Mouse (Mus musculus): ENCODE data around the gene Lypd6b.

The Lypd6b gene

GRCm38 (mm10) chr2:49787376-49788050, at the start of gene Lypd6b:
TSS of gene Lypd6b (plus strand) at chr2:49787688.
- in situ Hi-C loops (cut with MboI; ENCODE audit: unreplicated experiment in 2 of 2): no loop called here

- in situ Hi-C loops (cut with MboI; ENCODE audit: unreplicated experiment in 2 of 2): loop anchor here (10.0 to 25.0 kb wide), 4 partner anchors 294 to 1954 kb away; no protein-coding TSS in a partner anchor
Observed at GRCm38 (mm10) chr2:49739046-49739445, 48.4 kb upstream of the Lypd6b start.

GRCm38 (mm10) chr2:49741026-49741425, 46.5 kb upstream of the Lypd6b start:
- in situ Hi-C loops (cut with MboI; ENCODE audit: unreplicated experiment in 2 of 2): loop anchor here in 1 of 2 experiments (5.0 to 25.0 kb wide), 2 partner anchors 839 to 1729 kb away; no protein-coding TSS in a partner anchor

GRCm38 (mm10) chr2:49741895-49742734, 45.4 kb upstream of the Lypd6b start:
- in situ Hi-C loops (cut with MboI; ENCODE audit: unreplicated experiment in 2 of 2): loop anchor here in 1 of 2 experiments (5.0 to 25.0 kb wide), 2 partner anchors 840 to 1730 kb away; no protein-coding TSS in a partner anchor

GRCm38 (mm10) chr2:49742919-49743318, 44.6 kb upstream of the Lypd6b start:
- in situ Hi-C loops (cut with MboI; ENCODE audit: unreplicated experiment in 2 of 2): loop anchor here in 1 of 2 experiments (5.0 to 25.0 kb wide), 2 partner anchors 841 to 1731 kb away; no protein-coding TSS in a partner anchor

GRCm38 (mm10) chr2:49743775-49744174, 43.7 kb upstream of the Lypd6b start:
- in situ Hi-C loops (cut with MboI; ENCODE audit: unreplicated experiment in 2 of 2): loop anchor here in 1 of 2 experiments (5.0 to 25.0 kb wide), 2 partner anchors 841 to 1731 kb away; no protein-coding TSS in a partner anchor

GRCm38 (mm10) chr2:49744251-49745093, 43.0 kb upstream of the Lypd6b start:
- in situ Hi-C loops (cut with MboI; ENCODE audit: unreplicated experiment in 2 of 2): loop anchor here in 1 of 2 experiments (5.0 to 25.0 kb wide), 2 partner anchors 842 to 1732 kb away; no protein-coding TSS in a partner anchor

GRCm38 (mm10) chr2:49745094-49745781, 42.2 kb upstream of the Lypd6b start:
- in situ Hi-C loops (cut with MboI; ENCODE audit: unreplicated experiment in 2 of 2): loop anchor here in 1 of 2 experiments (25.0 kb wide), 1 partner anchor 1733 kb away; no protein-coding TSS in a partner anchor

- in situ Hi-C loops (cut with MboI; ENCODE audit: unreplicated experiment in 2 of 2): loop anchor here in 1 of 2 experiments (25.0 kb wide), 1 partner anchor 1735 kb away; no protein-coding TSS in a partner anchor
Observed at GRCm38 (mm10) chr2:49746947-49747346, 40.5 kb upstream of the Lypd6b start.

GRCm38 (mm10) chr2:49747670-49748069, 39.8 kb upstream of the Lypd6b start:
- in situ Hi-C loops (cut with MboI; ENCODE audit: unreplicated experiment in 2 of 2): loop anchor here in 1 of 2 experiments (25.0 kb wide), 1 partner anchor 1735 kb away; no protein-coding TSS in a partner anchor

GRCm38 (mm10) chr2:49748628-49749342, 38.7 kb upstream of the Lypd6b start:
- in situ Hi-C loops (cut with MboI; ENCODE audit: unreplicated experiment in 2 of 2): loop anchor here in 1 of 2 experiments (25.0 kb wide), 1 partner anchor 1736 kb away; no protein-coding TSS in a partner anchor

- in situ Hi-C loops (cut with MboI; ENCODE audit: unreplicated experiment in 2 of 2): loop anchor here in 1 of 2 experiments (25.0 kb wide), 2 partner anchors 1687 to 1738 kb away; no protein-coding TSS in a partner anchor
Observed at GRCm38 (mm10) chr2:49749730-49750576, 37.5 kb upstream of the Lypd6b start.

GRCm38 (mm10) chr2:49751544-49752210, 35.8 kb upstream of the Lypd6b start:
- in situ Hi-C loops (cut with MboI; ENCODE audit: unreplicated experiment in 2 of 2): loop anchor here in 1 of 2 experiments (25.0 kb wide), 1 partner anchor 1686 kb away; no protein-coding TSS in a partner anchor

GRCm38 (mm10) chr2:49752211-49752607, 35.3 kb upstream of the Lypd6b start:
- in situ Hi-C loops (cut with MboI; ENCODE audit: unreplicated experiment in 2 of 2): loop anchor here in 1 of 2 experiments (25.0 kb wide), 1 partner anchor 1685 kb away; no protein-coding TSS in a partner anchor

- in situ Hi-C loops (cut with MboI; ENCODE audit: unreplicated experiment in 2 of 2): loop anchor here in 1 of 2 experiments (25.0 kb wide), 1 partner anchor 1684 kb away; no protein-coding TSS in a partner anchor
Observed at GRCm38 (mm10) chr2:49753062-49753461, 34.4 kb upstream of the Lypd6b start.

- in situ Hi-C loops (cut with MboI; ENCODE audit: unreplicated experiment in 2 of 2): loop anchor here in 1 of 2 experiments (25.0 kb wide), 1 partner anchor 1682 kb away; no protein-coding TSS in a partner anchor
Observed at GRCm38 (mm10) chr2:49755054-49755453, 32.4 kb upstream of the Lypd6b start.

All from v-Abl transformed pro-B cells (cell line).